In genomic region chr4:8962959-8963572, GRCm38 (mm10) we compare ENCODE assay signal across 14 mouse cellular contexts.
DNase-seq lines count a peak whose midpoint lies in the region; ATAC-seq and TF ChIP-seq lines count a peak whose summit lies in the region.
"Had no signal": no experiment of that assay in that cellular context is flagged by ENCODE, and none has a peak within 500 bp of the region (broad histone marks: within the 10 kb centered on the region; RNA-seq: fewer than 3 reads in every experiment).

No protein-coding gene starts in this region.

- no peaks in the 10 kb centered on the region for H3K36me3 ChIP-seq in forebrain, embryonic 16.5 days (ENCODE audit: control insufficient read depth, insufficient read depth)
- H3K36me3 ChIP-seq in forebrain, embryonic 13.5 days (ENCODE audit: poor library complexity, severe bottlenecking): no peaks in the 10 kb centered on the region
- H3K36me3 ChIP-seq in limb, embryonic 13.5 days: no peaks in the 10 kb centered on the region
- no peaks in the 10 kb centered on the region for H3K36me3 ChIP-seq in limb, embryonic 10.5 days
- no peaks in the 10 kb centered on the region for H3K36me3 ChIP-seq in heart, embryonic 12.5 days
- H3K36me3 ChIP-seq in stomach, postnatal 0 days (ENCODE audit: control insufficient read depth, insufficient read depth, low read length): no peaks in the 10 kb centered on the region
- H3K36me3 ChIP-seq in hindbrain, embryonic 14.5 days (replicated peaks; ENCODE audit: control insufficient read depth, insufficient read depth): no peaks in the 10 kb centered on the region
- H3K36me3 ChIP-seq: neural tube, embryonic 13.5 days had no signal

- TF ChIP-seq CTCF in stomach, postnatal 0 days (IDR thresholded peaks at IDR 0.05; ENCODE audit: low read depth): no peak

- H3K9ac ChIP-seq in forebrain, embryonic 16.5 days (replicated peaks; ENCODE audit: low read depth, low read length): no peak overlapping the region
- H3K9ac ChIP-seq in forebrain, embryonic 13.5 days: no peak overlapping the region
- H3K9ac ChIP-seq in limb, embryonic 13.5 days: no peak overlapping the region
- H3K9ac ChIP-seq in heart, embryonic 12.5 days: peak overlapping the region; percentile 42; the same call in 1 of the 2 replicates
- no peak overlapping the region for H3K9ac ChIP-seq in stomach, postnatal 0 days (ENCODE audit: low read length)
- no peak overlapping the region for H3K9ac ChIP-seq in hindbrain, embryonic 14.5 days
- H3K9ac ChIP-seq: neural tube, embryonic 13.5 days had no signal

- peaks cover 10% of the 10 kb centered on the region for H3K4me1 ChIP-seq in forebrain, embryonic 16.5 days (replicated peaks; ENCODE audit: control insufficient read depth, insufficient read depth, low read length)
- H3K4me1 ChIP-seq in forebrain, embryonic 13.5 days: peaks cover 11% of the 10 kb centered on the region
- peaks cover 18% of the 10 kb centered on the region for H3K4me1 ChIP-seq in limb, embryonic 13.5 days
- H3K4me1 ChIP-seq in limb, embryonic 10.5 days: peaks cover 18% of the 10 kb centered on the region
- H3K4me1 ChIP-seq in heart, embryonic 12.5 days (replicated peaks): peaks cover 22% of the 10 kb centered on the region
- no peaks in the 10 kb centered on the region for H3K4me1 ChIP-seq in stomach, postnatal 0 days (replicated peaks; ENCODE audit: control insufficient read depth, insufficient read depth)
- H3K4me1 ChIP-seq in hindbrain, embryonic 14.5 days (replicated peaks; ENCODE audit: control insufficient read depth, insufficient read depth, low read length): 0 out of 2 replicates have a peak, but pooled peaks cover 1% of the 10 kb centered on the region

- TF ChIP-seq EP300 in stomach, postnatal 0 days (optimal IDR thresholded peaks at IDR 0.05): no peak

- H3K4me2 ChIP-seq in forebrain, embryonic 16.5 days (ENCODE audit: low read length): no peak overlapping the region
- H3K4me2 ChIP-seq in forebrain, embryonic 13.5 days: no peak overlapping the region
- H3K4me2 ChIP-seq in limb, embryonic 13.5 days (replicated peaks): 0 out of 2 replicates have a peak overlapping the region, but pooled peaks have one; percentile 7
- peak overlapping the region; percentile 60 for H3K4me2 ChIP-seq in heart, embryonic 12.5 days
- H3K4me2 ChIP-seq in stomach, postnatal 0 days (replicated peaks; ENCODE audit: low read depth): 0 out of 2 replicates have a peak overlapping the region, but pooled peaks have one; percentile 11
- no peak overlapping the region for H3K4me2 ChIP-seq in hindbrain, embryonic 14.5 days (replicated peaks)
- H3K4me2 ChIP-seq: neural tube, embryonic 13.5 days had no signal

- no peak overlapping the region for H3K27ac ChIP-seq in forebrain, embryonic 16.5 days (ENCODE audit: low read length)
- H3K27ac ChIP-seq in forebrain, embryonic 13.5 days: no peak overlapping the region
- no peak overlapping the region for H3K27ac ChIP-seq in limb, embryonic 13.5 days
- no peak overlapping the region for H3K27ac ChIP-seq in limb, embryonic 10.5 days
- H3K27ac ChIP-seq in heart, embryonic 12.5 days (ENCODE audit: poor library complexity, severe bottlenecking): peak overlapping the region; percentile 71
- H3K27ac ChIP-seq in stomach, postnatal 0 days (replicated peaks): no peak overlapping the region
- H3K27ac ChIP-seq in hindbrain, embryonic 14.5 days: no peak overlapping the region
- H3K27ac ChIP-seq: neural tube, embryonic 13.5 days had no signal

- DNase-seq in limb, embryonic 10.5 days (ENCODE audit: low spot score): no peak
- no peak for DNase-seq in stomach, postnatal 0 days (ENCODE audit: low spot score)
- DNase-seq in retina, embryonic 14.5 days (ENCODE audit: low spot score): no peak
- no peak for DNase-seq in hindbrain, embryonic 14.5 days (ENCODE audit: low spot score)
- DNase-seq: kidney, adult 9 months; kidney, postnatal 36 days; lung, adult 2 months; lung, postnatal 36 days; right cerebral cortex, postnatal 14 days had no signal

- H3K4me3 ChIP-seq in forebrain, embryonic 16.5 days (replicated peaks; ENCODE audit: low read length): no peak overlapping the region
- H3K4me3 ChIP-seq in forebrain, embryonic 13.5 days: no peak overlapping the region
- no peak overlapping the region for H3K4me3 ChIP-seq in limb, embryonic 13.5 days
- H3K4me3 ChIP-seq in limb, embryonic 10.5 days: no peak overlapping the region
- 0 out of 2 replicates have a peak overlapping the region, but pooled peaks have one; percentile 6 for H3K4me3 ChIP-seq in heart, embryonic 12.5 days
- H3K4me3 ChIP-seq in stomach, postnatal 0 days (ENCODE audit: low read depth, low read length): no peak overlapping the region
- H3K4me3 ChIP-seq in hindbrain, embryonic 14.5 days (replicated peaks; ENCODE audit: low read length): no peak overlapping the region
- H3K4me3 ChIP-seq: neural tube, embryonic 13.5 days had no signal

- H3K9me3 ChIP-seq in forebrain, embryonic 16.5 days (ENCODE audit: control insufficient read depth, low read length): no peaks in the 10 kb centered on the region
- H3K9me3 ChIP-seq in forebrain, embryonic 13.5 days (replicated peaks): no peaks in the 10 kb centered on the region
- H3K9me3 ChIP-seq in limb, embryonic 13.5 days: no peaks in the 10 kb centered on the region
- no peaks in the 10 kb centered on the region for H3K9me3 ChIP-seq in limb, embryonic 10.5 days (replicated peaks)
- H3K9me3 ChIP-seq in heart, embryonic 12.5 days (replicated peaks): no peaks in the 10 kb centered on the region
- no peaks in the 10 kb centered on the region for H3K9me3 ChIP-seq in stomach, postnatal 0 days (ENCODE audit: control insufficient read depth, low read length)
- no peaks in the 10 kb centered on the region for H3K9me3 ChIP-seq in hindbrain, embryonic 14.5 days (ENCODE audit: control insufficient read depth, low read length)
- H3K9me3 ChIP-seq: neural tube, embryonic 13.5 days had no signal

- ATAC-seq in forebrain, embryonic 16.5 days: peak; percentile 31; the same call in 1 of the 2 replicates
- ATAC-seq in forebrain, embryonic 13.5 days: no peak
- ATAC-seq in limb, embryonic 13.5 days (ENCODE audit: low FRiP score, low read depth): no peak
- ATAC-seq in heart, embryonic 12.5 days (ENCODE audit: insufficient number of reproducible peaks, low FRiP score): peak; percentile 50; the same call in 1 of the 2 replicates
- ATAC-seq in stomach, postnatal 0 days (ENCODE audit: low FRiP score, low TSS enrichment): no peak
- ATAC-seq in hindbrain, embryonic 14.5 days (ENCODE audit: low FRiP score): no peak

- WGBS in forebrain, embryonic 16.5 days: 60% methylated on average over 9 of the region's 9 CpGs
- WGBS in forebrain, embryonic 13.5 days: 71% methylated on average over 9 of the region's 9 CpGs
- 28% methylated on average over 9 of the region's 9 CpGs for WGBS in limb, embryonic 13.5 days
- 58% methylated on average over 9 of the region's 9 CpGs for WGBS in limb, embryonic 10.5 days
- 20% methylated on average over 9 of the region's 9 CpGs for WGBS in heart, embryonic 12.5 days
- 35% methylated on average over 9 of the region's 9 CpGs for WGBS in stomach, postnatal 0 days
- 79% methylated on average over 9 of the region's 9 CpGs for WGBS in hindbrain, embryonic 14.5 days

- no peaks in the 10 kb centered on the region for H3K27me3 ChIP-seq in forebrain, embryonic 16.5 days (replicated peaks; ENCODE audit: control insufficient read depth, insufficient read depth, low read length)
- 0 out of 2 replicates have a peak, but pooled peaks cover 2% of the 10 kb centered on the region for H3K27me3 ChIP-seq in forebrain, embryonic 13.5 days
- H3K27me3 ChIP-seq in limb, embryonic 13.5 days: peaks cover 20% of the 10 kb centered on the region; the same call in 1 of the 2 replicates
- no peaks in the 10 kb centered on the region for H3K27me3 ChIP-seq in limb, embryonic 10.5 days (ENCODE audit: low read depth, poor library complexity, severe bottlenecking)
- H3K27me3 ChIP-seq in heart, embryonic 12.5 days (replicated peaks): no peaks in the 10 kb centered on the region
- no peaks in the 10 kb centered on the region for H3K27me3 ChIP-seq in stomach, postnatal 0 days (ENCODE audit: control insufficient read depth, insufficient read depth, low read length)
- no peaks in the 10 kb centered on the region for H3K27me3 ChIP-seq in hindbrain, embryonic 14.5 days (ENCODE audit: control insufficient read depth, insufficient read depth, low read length)
- H3K27me3 ChIP-seq: neural tube, embryonic 13.5 days had no signal

Comparison
In these comparisons a context has a peak if more than half of its experiments do, and no peak if none do; other contexts are left out.
1. ATAC-seq: peak in forebrain, embryonic 16.5 days (single experiment) and heart, embryonic 12.5 days (single experiment); none in forebrain, embryonic 13.5 days (single experiment), limb, embryonic 13.5 days (single experiment), stomach, postnatal 0 days (single experiment) and hindbrain, embryonic 14.5 days (single experiment).
2. H3K4me2 ChIP-seq: peak in limb, embryonic 13.5 days (single experiment), heart, embryonic 12.5 days (single experiment) and stomach, postnatal 0 days (single experiment); none in forebrain, embryonic 16.5 days (single experiment), forebrain, embryonic 13.5 days (single experiment) and hindbrain, embryonic 14.5 days (single experiment).